Mouse (Mus musculus) layer of hippocampus, postnatal 14 days (tissue): ENCODE data around the gene Qpctl. TPM values are rescaled to one million over a fixed set of nuclear protein-coding genes. Genes with fewer than 3 reads are reported as not detected.

Experiments
- DNase-seq, 2 experiments: peaks; one replicate each; pipeline ENCODE4 v3.0.0; 2021 to 2022; ENCODE audit warnings: low spot score in 2 of 2, mixed read lengths in 1 of 2
- total RNA-seq, 2 experiments: library from RNA; stranded (reverse); gene quantifications; 2 replicates each; pipeline ENCODE4 v1.2.3; 2021

Gene Qpctl
- total RNA-seq, 2 experiments from 2014 or later = 19.5 to 22.4 TPM

GRCm38 (mm10) chr7:19127744-19128143 lies 21.3 kb downstream of the Qpctl start:
- DNase-seq = no peak

GRCm38 (mm10) chr7:19124713-19125112 lies 24.4 kb downstream of the Qpctl start:
- DNase-seq = no peak

GRCm38 (mm10) chr7:19121686-19122085 lies 27.4 kb downstream of the Qpctl start:
- no peak for DNase-seq

DNA sequence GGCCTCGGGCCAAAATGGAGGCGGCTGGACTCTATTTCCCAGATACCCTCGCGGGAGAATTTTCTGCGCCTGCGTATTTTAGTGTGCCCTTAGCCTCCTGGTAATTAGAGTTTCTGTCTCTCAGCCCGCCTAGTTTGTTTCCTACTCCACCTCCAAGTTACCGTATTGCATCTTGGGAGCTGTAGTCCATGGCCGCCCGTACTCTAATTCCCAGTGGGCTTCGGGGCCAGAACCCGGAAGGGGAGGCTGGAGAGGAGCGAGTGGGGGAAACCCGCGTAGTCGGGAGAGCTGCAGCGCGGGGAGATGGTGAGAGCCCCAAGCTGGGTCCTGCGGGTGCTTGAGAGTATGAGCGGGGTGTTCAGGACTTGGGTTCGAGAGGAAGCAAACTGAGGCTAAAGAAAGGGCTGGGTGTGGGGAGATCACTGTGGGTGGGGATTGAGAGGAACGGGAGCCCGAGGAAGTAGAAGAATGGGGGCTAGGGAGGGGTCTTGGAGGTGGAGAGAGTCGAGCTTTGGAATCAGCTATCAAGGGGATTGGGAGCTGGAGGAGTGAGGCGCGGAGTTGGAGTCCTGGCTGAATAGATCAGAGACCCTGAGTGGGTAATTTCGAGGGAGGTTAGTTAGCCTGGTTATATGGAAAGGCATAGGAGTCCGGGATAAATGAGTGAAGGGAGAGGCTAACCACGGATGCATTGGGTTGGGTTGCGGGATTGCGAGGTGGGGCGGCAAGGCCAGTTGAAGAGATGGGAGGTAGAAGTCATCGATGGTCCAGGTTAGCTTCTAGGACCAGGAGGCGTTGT lies 29.3 kb downstream of the Qpctl start, which contains the start of gene Fbxo46:
TSS of gene Fbxo46 (plus strand) at position 229 of the 799 bp plus-strand sequence.
- peak; percentile 89 to 97 for DNase-seq

DNA sequence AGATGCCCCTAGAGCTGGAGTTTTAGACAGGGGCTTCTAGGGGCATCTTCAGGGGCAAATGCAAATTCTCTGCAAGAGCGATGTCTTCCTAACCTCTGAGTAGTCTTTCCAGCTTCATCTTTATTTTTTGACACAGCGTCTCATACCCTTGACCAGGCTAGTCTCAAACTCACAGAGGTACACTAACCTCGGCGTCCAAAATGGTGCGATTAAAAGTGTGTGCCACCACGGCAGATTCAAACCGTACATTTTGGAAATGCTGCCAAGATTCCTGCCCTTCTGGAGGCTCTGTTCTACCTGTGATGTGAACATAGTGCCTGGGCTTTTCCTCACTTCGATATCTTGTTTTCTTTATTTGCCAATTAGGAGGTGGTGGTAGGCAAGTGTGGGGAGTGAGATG lies 30.0 kb downstream of the Qpctl start:
- no peak for DNase-seq

DNA sequence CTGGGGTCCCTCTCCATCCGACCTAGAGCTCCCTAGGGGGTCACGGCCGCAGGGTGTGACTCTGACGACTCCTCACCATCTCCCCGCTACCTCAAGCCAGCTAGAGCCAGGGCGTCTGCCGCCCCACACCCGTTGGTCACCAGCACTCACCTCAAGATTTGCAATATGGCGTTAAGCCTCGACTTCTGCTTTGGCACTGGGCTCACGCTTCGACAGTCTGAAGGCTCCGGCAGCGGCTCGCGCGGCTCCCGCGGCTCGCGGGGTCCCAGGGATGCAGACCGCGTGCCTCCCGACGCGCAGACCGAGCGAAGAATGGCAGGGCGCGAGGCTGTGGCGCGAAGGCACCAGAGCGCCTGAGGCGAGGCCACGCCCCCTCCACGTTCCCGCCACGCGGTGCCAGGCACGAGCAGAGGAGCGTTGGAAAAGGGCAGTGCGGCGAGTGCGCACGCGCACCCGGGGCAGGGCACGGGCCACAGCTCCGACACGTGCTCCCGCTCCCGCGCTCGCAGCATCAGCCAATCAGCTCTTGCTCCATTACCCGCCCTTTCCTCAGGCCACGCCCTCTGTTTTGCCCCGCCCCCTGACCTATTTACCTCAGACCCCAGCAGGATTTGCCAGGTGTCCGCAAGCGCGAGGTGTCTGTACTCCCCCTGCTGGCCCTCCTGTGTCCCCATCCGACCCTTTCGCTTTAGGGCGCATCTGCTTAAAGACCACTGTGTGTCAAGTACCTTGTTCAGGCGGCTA lies 30.9 kb downstream of the Qpctl start, which contains the start of gene Gm4969:
TSS of gene Gm4969 (minus strand) at position 341 of the 744 bp plus-strand sequence.
- DNase-seq = peak in 1 of 2 experiments; percentile 47

DNA sequence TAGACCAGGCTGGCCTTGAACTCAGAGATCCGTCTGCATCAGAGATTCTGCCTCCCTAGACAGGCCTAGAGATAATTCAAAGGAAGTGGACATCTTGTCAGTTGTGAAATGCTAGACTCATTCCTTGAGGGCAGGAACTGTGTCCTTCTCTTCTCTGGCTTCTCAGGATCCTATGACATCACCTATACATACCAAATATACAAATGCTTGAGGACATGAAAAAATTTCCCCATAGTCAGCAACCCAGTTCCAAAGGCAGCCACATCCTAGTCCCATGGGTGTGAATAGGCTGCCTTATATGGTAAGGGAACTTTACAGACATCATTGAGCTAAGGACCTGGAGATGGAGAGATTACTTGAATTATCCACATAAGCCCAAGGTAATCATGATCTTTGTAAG lies 39.5 kb downstream of the Qpctl start:
- no peak for DNase-seq

- DNase-seq = no peak
Observed at GRCm38 (mm10) chr7:19107436-19107835, 41.7 kb downstream of the Qpctl start.

DNA sequence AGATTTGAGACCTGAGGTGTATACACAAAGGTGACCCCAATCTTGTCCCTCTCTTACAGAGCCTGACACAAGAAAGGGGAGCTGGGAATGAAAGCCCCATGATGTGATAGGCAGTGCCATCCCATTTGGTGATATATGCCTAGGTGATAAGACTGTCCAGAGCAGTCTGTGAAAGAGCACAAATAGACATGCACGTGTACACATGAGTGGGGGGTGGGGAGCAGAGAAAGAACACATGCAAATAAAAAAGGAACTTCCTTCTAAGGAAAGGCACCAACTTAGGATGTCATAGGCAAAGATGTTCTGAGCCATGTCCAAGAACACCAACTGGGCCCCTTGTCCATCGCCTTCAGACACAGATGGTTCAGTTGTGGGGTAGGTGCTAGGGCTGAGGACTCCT lies 44.6 kb downstream of the Qpctl start:
- no peak for DNase-seq

DNA sequence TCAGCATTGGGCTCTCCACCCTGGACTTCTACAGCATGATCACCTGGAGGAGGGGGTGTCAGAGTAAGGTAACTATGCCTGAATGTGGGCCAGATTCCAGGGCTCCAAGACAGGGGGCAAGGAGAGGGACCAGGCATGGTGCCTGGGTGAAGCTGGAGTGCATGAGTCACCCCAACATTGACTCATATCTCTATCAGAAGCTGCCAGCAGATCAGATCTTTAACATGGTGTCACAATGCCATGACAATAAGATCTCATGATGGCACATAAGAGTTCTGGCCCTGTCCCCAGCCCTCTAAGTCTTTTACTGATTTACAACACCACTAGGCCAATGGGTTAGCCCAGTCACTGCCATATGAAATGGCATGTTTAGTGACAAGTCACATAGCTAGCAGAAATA lies 45.4 kb downstream of the Qpctl start:
- no peak for DNase-seq

GRCm38 (mm10) chr7:19100290-19100689 lies 48.8 kb downstream of the Qpctl start:
- no peak for DNase-seq

- no peak for DNase-seq
Observed at GRCm38 (mm10) chr7:19098811-19099210, 50.3 kb downstream of the Qpctl start.

GRCm38 (mm10) chr7:19097863-19098262 lies 51.2 kb downstream of the Qpctl start:
- DNase-seq = no peak

- DNase-seq = no peak
Observed at GRCm38 (mm10) chr7:19097217-19097616, 51.9 kb downstream of the Qpctl start.

DNA sequence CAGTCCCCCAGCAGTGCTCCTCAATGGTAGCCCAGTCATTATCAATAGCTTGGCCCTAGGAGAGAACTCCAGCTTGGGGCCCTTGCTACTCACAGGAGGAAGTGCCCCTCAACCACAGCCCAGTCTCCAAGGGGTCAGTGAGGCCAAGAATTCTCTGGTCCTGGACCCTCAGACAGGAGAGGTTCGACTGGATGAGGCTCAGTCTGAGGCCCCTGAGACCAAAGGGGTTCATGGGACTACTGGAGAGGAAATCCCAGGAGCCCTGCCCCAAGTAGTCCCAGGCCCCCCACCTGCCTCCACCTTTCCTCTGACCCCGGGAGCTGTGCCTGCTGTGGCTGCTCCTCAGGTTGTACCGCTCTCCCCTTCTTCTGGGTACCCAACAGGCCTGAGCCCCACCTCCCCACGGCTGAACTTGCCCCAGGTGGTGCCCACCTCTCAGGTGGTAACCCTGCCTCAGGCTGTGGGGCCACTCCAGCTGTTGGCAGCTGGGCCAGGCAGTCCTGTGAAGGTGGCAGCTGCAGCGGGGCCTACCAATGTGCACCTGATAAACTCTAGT lies 52.6 kb downstream of the Qpctl start:
- no peak for DNase-seq

GRCm38 (mm10) chr7:19095751-19096110 lies 53.4 kb downstream of the Qpctl start:
- no peak for DNase-seq

GRCm38 (mm10) chr7:19094826-19095750 lies 54.0 kb downstream of the Qpctl start:
- no peak for DNase-seq

- no peak for DNase-seq
Observed at GRCm38 (mm10) chr7:19094471-19094825, 54.6 kb downstream of the Qpctl start, which contains the start of gene Six5. Gene Six5, plus strand, starts transcription at chr7:19094594.

DNA sequence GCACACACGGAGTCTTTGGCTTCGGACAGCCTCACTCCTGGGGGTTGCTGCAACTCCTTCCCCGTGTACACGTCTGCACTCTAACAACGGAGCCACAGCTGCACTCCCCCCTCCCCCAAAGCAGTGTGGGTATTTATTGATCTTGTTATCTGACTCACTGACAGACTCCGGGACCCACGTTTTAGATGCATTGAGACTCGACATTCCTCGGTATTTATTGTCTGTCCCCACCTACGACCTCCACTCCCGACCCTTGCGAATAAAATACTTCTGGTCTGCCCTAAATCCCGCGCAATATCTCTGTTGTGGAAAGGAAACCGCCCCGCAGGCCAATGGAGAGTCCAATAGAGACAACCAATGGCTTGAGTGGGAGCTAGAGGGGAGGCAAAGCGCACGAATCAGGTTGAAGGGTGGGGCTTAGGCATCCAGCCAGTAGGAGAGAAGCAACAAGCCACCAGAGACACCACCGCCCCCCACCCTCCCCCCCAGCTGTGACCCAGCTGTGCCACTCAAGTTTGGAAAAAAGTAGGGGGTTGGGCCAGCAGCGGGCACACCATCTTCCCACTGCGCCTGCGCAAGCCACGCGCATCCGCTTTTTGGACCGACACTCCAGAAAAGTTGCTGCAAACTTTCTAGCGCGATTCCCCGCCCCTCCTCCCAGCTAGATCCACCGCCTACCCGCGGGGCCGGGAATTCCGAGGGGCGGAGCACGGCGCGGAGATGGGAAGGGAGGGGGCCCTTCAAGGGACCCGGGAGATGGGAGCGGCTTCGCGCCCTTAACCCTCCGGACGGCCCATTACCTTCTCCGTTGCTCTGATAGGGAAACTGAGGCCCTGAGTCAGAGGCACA lies 55.3 kb downstream of the Qpctl start:
- peak; percentile 79 to 88 for DNase-seq

DNA sequence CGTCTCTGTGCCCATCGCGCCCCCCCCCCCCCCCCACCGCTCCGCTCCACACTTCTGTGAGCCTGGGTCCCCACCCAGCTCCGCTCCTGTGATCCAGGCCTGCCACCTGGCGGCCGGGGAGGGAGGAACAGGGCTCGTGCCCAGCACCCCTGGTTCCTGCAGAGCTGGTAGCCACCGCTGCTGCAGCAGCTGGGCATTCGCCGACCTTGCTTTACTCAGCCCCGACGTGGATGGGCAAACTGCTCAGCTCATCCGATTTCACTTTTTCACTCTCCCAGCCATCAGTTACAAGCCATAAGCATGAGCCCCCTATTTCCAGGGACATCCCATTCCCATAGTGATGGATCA lies 55.9 kb downstream of the Qpctl start:
- peak; percentile 73 to 76 for DNase-seq
